Mouse (Mus musculus) layer of hippocampus, adult 8-10 months (tissue): ENCODE data around the gene Ust. TPM values are rescaled to one million over a fixed set of nuclear protein-coding genes. Genes with fewer than 3 reads are reported as not detected.
A peak's percentile ranks its signal among the peaks of the same experiment; 100 is the strongest.

Experiments used
- DNase-seq, 2 experiments: peaks; one replicate each; pipeline ENCODE4 v3.0.0; 2022; ENCODE audit warnings: low spot score in 2 of 2
- total RNA-seq, 4 experiments: library from RNA; stranded (reverse); gene quantifications; 2 replicates each; pipeline ENCODE4 v1.2.4; 2022

Gene Ust
- total RNA-seq, 4 experiments from 2014 or later = 55.3 to 61.3 (median 57.6) TPM

DNA sequence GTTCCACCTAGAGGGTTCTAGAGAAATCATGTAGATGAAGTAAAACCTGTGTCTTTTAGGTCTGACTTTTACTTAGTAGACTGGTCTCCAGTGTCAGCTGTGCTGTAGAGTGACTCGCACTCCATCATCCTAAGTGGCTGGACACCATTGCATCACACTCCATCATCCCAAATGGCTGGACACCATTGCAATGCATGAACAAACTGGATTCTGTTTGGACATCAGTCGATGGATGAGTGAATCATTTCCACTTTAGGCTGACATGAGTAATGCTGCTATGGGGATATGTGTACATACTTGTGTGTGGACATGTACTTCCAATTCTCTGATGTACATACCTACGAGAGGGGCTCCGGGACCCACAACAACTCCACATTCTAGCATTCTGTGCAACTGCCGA is 187.7 kb downstream of the Ust start:
- no peak for DNase-seq

DNA sequence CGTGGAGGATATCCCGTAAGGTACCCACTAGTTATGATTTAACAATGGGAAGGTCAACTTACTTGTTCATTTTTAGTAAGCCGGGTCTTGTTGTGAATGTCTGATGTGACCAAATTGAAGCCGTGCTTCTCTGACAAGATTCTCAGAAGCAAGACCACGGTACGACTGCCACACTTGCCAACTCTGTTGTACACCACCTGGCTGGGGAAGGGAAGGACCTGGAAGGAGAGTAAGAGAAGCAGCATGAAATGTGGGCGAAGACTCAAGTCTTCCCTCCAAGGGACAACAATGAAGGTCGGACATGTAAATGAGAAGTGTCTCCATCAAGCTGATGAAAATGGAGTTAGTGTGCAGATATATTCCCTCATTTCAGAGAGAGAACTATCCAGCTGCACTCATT is 188.6 kb downstream of the Ust start:
- no peak for DNase-seq

DNA sequence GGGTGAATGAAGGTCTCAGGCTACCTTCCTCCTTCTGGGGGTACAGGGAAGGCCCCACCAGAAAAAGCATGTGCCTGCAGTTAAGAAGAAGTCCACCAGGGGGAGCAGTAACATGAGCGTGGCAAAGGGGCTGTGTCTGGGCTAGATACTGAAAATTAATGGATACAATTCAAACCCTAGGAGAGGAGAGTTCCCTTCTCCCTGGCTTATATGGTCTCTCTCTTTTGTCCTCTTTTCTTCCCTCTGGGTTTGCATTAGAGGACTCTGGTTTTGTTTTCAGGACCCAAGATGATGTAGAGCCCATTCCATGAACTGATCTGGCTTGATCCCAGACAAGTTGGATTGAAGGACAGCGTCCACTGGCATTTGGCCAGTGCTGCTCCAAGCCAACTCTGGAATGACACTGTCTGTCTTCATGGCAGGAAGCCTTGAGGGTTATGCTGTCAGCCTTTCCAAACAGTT is 195.3 kb downstream of the Ust start:
- DNase-seq = peak; percentile 21 to 60

DNA sequence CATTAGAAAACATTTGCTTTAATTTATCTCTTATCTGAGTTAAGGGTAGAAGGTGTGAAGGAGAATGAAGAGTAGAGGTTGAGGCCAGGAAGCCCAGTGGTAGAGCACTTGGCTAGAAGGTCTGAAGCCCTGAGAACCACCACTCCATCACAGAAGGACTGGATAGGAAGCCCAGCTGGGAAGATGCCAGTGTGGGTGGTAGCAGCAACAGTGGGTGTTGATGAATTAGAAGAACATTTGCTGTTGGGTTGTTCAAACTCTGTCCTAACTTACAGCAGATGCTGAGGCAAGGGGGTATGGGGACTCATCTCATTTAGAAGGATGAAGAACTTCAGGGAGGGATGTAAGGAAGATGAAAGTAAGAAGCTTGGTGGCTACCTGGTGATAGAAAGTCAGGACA is 197.9 kb downstream of the Ust start:
- peak; percentile 25 to 38 for DNase-seq

DNA sequence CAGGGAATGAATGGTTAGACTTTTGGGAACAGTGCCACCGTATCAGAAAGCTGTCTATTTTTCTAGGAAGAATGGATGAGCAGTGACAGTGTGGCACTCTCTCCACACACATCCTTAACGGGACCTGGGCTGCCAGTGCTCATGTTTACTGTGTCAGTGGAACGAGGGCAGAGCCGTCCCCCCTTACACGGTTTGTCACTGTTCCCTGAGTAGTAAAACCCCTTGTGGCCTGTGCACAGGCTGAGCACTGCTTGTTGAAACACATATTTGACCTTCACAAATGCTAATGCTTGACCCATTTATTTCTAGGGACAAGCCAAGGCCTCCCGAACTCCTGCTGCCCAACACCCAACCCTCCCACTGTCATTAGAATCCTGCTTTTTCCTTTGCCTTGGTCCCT is 209.2 kb downstream of the Ust start:
- DNase-seq = no peak

DNA sequence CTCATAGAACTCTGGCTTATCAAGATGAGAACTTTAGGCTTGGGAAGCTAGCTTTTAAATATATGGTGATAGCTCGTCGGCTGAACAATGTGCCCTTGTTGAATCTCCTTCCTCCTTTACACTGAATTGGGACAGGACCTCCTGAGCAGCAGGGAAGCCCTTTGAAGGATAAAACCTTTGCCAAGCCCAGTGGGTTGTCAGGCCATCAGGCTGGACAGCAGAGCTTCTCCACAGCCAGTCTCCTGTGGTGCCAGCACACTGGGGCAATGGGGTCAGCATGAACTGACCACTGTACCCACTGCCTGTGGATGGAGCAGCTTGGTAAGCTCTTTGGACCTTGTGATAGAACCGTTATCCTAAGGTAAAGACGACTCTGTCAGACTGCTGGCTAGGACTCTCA is 214.4 kb downstream of the Ust start:
- no peak for DNase-seq

DNA sequence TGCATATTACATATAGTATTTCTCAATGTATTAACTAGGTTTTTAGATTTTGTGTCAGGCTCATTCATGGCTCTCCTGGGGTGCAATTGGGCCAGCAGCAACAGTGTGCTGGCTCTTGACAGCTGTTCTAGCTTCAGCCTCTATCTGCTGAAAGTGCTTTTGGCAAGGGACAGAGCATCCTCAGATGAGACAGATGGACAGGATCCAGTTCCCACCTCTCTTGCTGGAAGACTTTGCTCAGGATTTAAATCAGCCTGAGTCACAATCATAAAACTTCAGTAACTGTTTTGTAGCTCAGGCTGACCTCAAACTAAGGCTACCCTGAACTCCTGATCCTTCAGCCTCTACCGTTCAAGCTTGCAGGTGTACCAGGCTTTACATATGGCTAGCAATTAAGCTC is 219.5 kb downstream of the Ust start:
- DNase-seq = peak in 1 of 2 experiments; percentile 16

DNA sequence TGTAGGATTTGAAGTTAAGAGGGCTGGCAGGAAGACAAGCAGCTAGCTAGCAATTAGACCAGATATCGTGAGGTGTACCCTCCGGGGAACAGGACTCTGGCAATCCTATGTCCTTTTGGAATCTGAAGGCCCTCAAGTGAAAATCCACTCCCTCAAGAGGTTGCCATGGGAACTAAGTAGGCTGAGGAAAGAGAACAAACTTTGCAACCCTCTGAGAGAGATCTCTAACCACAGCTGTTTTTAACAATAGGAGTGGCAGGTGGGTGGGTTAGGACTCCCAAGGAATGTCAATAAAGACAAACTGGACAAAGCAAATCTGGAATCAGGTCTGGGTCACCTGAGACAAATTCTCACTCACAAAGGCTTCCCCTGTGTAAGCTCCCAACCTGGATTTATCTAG is 221.4 kb downstream of the Ust start:
- no peak for DNase-seq

DNA sequence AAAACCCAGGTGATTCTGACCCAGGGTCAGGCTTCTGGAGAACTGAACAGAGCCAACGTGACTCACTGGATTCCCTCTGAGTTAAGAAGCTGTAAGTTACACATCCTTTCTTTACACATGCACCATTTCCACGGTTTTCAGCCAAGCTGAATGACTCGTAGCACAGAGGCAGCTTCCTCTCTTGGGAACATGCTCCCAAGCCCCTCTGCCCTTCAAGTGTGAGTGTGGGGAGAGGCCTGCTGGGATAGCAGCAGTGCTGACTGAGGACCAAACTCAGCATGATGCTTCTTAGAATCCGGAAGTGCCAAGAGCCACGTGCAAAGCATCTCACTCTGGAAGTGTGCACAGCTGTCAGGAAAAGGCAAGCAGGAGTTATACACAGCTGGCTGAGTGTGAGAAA is 228.0 kb downstream of the Ust start:
- peak; percentile 0 to 1 for DNase-seq

DNA sequence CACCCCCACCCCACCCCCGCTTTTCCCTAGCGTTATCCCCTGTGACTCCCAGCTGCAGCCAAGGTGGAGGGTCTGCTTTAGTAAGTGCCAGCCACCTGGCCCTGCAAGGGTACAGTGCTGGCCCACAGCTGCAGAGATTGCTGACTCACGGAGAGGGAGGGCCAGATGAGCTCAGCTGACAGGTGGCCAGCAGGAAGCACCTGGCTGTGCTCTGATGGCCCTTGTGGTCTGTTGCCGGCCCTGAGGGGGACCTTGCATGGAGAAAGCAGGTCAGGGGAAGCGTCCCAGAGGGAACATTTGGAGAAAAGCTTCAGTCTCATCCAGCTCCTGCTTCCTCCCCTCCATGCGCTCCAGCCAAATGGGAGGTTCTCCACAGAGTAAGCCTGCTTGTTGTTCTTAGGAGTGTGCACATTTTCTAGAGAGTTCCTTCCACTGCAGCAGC is 231.3 kb downstream of the Ust start:
- peak; percentile 1 for DNase-seq

DNA sequence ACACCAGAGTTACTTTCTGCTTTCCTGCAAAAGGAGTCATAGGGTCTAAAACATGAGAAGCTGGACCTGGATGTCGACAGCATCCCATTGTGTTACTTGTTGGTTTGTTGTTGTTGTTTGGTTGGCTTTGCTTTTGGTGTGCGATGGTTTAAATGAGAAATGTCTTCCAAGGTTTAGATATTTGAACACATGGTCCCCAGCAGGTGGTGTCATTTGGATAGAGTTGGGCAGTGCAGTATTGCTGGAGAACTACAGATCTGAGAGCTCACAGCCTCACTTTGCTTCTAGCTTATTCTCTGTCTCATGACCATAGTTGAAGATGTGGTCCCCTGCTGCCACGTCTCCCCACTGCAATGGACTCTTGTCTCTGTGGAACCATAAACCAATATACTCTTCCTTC is 234.6 kb downstream of the Ust start:
- DNase-seq = no peak

DNA sequence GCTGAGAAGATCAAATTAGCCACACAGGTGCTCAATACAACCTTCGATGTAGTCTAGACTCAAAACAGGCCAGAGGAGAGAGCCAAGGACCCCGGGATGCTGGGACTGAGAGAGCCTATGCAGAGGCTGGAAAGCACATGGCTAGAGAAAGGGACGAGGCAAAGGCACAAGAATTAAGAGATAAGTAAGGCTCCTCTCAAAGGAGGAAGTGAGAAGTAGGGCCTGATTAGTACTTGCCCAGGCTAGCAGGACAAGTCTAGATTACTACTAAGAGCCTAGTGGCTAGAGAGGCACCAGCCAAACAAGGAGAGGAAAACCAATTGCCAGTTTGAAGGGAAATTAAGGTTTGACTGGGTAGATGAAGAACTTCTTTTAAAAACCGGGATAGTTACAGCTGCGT is 241.5 kb downstream of the Ust start:
- no peak for DNase-seq

DNA sequence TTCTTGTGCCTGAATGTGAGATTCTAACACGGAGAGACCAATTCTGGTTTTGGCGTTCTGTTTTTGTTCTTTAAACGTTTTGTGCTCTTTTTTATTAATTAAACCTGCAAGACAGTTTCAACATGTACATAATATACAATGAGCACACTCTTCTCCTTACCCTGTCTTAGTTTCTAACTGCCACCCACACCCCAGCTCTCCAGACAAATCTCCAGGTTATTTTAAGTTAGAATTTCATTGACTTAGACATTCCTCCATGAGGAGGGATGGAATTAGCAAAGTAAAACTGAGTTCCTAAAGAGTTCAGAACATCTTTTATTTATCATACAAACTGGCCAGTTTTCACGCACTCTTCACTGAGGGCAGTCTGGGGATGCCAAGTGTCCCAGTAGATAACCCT is 248.9 kb downstream of the Ust start:
- no peak for DNase-seq

DNA sequence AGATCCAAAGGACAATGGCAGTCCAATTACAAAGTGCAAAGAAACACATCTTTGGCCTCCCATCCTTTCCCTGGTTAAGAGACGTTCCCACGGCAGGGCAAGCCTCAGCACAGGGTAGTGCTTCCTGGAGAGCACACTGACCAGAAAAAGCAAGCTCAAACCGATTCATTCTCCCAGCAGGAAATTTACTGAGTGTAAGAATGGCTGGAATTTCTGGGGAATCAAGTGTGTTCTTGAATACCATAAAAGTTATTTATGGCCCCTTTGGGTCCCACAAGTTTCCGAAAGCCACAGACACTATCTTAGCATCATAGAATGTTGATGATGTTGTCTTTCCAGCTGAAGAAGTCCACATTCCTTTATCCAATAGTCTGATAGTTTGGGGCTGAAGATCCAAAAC is 258.9 kb downstream of the Ust start:
- DNase-seq = no peak

DNA sequence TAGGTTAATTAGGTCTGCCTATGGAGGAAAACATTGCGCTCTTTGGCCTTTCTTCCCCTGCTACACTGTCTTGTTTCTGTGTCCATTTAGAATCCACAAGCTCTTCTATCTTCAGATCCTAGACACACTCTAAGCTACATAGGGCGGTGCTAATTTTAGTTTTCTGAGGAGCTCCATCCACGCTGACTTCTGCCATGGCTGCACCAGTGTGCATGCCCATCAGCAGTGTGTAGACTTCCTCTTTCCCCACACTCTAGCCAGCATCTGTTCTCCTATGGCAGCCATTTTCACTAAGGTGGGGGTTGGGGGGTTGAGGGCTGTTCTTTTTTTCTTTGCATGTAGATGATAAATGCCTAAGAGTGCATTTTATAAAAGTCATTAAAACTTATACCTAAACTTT is 268.6 kb downstream of the Ust start:
- no peak for DNase-seq

DNA sequence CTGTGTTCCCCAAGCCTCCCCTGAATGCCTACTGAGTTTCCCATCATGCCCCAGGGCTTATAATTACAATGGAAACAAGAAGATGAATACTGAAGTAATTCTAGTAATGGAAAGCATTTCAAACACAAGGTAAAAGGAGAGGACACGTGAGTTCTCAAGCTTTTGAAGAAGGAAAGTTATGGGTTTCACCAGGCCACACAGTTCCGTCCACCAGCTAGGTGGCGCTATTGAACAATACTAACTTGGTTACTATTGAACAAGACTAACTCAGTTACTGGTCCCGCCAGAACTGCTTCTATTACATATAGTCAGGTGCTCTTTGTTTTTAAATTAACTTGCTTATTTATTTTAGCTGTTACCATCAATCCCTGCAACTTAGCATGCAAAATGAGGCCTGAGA is 276.3 kb downstream of the Ust start:
- DNase-seq = peak in 1 of 2 experiments; percentile 63

DNA sequence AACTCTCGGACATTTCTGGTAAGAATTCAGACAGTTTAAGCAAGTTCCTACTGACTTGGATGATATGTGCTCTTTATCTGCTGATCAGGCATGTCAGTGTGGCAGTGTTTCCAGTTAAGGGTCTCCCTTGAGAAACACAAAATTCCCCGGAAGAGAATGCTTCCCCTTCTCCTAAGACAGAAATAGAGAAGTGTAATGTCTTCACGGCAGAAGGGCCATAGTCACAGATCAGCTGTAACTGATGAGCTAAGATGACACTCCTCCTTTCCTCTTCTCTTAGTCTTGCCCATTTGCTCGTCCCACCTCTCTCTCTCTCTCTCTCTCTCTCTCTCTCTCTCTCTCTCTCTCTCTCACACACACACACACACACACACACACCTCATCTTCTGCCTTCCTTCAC is 277.9 kb downstream of the Ust start:
- DNase-seq = no peak

DNA sequence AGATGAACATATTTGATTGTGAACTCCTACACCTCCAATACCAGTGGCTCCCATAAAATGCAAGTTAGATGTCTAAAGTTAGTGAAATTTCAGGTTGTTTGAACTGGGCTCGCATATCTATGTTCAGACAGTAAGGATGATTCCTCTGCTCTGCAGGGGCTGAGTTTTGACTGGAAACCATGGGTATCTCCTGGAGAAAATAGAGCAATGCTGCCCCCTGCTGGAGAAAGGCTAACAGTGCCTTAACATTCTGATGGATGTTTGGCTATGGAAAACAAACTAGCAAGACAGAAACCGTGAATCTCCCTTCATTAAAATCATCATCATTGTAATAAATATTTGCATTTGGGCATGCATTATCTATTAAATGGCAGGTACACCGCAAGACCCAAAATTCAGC is 278.4 kb downstream of the Ust start:
- peak; percentile 56 to 78 for DNase-seq

DNA sequence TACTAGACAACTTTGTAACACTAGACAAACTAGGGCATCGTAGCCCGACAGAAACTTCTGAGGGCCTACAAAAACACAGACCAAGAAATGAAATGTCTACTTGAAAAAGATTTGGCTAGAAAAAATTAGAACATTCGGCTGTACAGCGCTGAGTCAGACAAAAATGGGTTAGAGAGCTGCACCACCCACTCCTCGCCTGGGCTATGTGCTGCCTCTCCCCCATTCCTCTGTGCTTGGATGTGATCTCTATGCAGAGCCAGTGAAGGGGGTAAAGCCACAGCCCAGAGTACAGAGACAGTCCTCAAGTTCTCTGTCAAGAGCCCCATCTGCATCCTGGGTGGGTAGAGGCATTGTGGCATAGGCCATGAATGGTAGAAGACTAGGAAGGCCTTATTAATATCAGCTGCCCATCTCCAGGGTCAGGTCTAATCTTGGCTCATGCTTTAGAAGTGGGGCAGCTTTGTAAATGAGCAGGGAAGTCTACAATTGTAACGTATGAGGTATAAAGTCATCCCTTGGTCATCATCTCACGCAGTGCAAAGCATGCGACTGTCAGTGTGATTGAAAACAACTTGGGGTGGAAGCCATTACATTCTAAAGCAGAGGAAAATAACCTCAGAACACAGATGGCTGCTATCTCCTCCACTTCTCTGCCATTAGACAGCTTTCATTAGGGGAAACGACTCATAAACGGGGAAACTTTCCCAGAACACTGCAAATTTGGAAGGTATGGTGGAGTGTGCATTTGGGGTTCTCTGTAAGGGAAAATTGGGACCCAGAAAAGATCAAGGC is 281.6 kb downstream of the Ust start:
- peak; percentile 46 to 50 for DNase-seq

DNA sequence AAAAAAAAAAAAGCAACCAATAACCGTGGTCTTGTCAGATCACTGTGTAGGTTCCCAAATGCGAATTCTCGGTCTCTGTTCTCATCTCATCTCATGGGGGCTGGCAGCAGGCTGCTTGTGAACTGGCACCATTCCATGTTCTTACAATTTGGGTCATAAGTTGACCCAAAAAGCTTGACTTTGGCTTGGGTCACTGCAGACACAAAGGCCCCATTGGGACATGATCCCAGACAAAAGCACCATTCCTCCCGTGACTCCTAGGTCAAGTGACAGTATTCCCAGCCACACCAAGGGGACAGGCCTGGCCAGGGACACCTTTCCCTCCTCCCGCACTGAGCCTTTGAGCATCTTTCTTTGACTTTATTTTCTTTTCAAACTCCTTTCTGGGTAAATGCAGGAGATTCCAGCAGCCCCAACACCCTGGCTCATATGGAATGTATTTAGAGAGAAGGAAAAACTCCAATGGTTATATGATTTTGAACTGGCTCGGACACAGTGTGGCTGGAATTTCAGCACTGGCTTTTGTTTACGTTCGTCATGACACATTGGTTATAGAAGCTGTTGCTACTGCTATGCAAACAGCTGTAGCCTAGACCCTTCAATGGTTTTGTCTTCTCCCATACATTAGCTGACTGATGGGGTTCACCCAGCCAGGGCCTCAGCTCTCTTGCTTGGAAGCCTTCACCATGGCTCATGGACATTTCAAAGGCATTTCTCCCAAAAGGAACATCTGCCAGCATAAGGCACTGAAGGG is 285.3 kb downstream of the Ust start:
- no peak for DNase-seq

DNA sequence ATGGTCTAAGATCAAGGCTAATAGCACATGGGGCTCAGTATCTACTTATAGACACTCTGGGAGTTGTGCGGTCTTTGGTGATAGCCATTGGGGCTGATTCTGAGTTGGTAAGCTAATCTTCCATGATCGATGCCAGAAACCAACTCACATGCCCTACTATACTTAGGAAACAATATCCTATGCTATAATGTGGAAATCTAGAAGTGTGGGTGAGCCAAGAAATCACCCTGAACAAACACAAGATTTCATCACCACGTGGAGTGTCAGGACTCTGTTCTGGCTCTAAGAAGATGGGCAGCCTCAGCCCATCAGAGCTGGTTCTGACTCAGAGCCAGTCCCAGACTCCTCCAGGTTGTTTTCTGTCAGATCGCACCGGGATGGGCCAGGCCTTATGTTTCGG is 286.1 kb downstream of the Ust start:
- DNase-seq = no peak

DNA sequence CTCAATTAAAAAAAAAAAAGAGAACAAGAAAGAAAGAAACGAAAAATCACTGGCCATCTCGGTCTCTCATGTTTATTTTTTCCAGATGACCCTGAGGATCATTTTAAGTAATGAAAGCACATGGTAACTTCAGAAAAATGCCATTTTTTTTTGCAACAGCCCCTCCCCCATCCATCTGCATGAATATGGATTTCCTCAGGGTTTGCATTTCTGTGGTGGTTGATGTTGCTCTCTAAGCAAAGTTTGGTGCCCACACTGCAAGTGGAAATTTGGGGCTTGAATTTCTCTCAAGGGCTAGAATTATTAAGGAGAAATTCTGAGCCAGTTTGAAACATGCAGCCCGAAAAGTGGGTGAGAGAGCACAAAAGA is 290.3 kb downstream of the Ust start:
- DNase-seq = no peak
